Mouse (Mus musculus) adipose tissue, adult 10 weeks (tissue): ENCODE results near the gene Try4. TPM values are rescaled to one million over a fixed set of nuclear protein-coding genes. Genes with fewer than 3 reads are reported as not detected.

Source experiments
- polyA plus RNA-seq: library from polyadenylated mRNA; stranded (reverse); fragments of 350-450 nt; fragmentation: Illumina TruSeq; extraction: RNeasy Lipid Tissue Mini Kit (QIAGEN cat#74804); gene quantifications from one replicate; pipeline ENCODE4 v1.2.3, GENCODE M21; 2014; ENCODE audit warnings: low read depth, low replicate concordance

Gene Try4
- polyA plus RNA-seq, result 0.55 TPM

GRCm38 (mm10) chr6:41301969-41302368 is at the start of gene Try4:
Try4 (plus strand) TSS chr6:41302269.

GRCm38 (mm10) chr6:41316741-41317140 is 14.7 kb downstream of the Try4 start, which contains the start of gene Try5:
Try5 (minus strand) TSS chr6:41316841.

GRCm38 (mm10) chr6:41353932-41354331 is 51.9 kb downstream of the Try4 start, which contains the start of gene Try10:
Try10 (plus strand) TSS chr6:41354105.

Other genes starting within 250 kb of the Try4 start
- gene Try5, start 14.6 kb downstream of the Try4 start, polyA plus RNA-seq, result not detected
- gene Try10, start 51.8 kb downstream of the Try4 start, polyA plus RNA-seq, result not detected
- gene Prss3, start 75.4 kb downstream of the Try4 start, polyA plus RNA-seq, result not detected
- not detected for gene Gm5771, start 90.1 kb downstream of the Try4 start, polyA plus RNA-seq
- gene Gm10334, start 143.9 kb downstream of the Try4 start, polyA plus RNA-seq, result not detected
- not detected for gene Prss1, start 156.7 kb downstream of the Try4 start, polyA plus RNA-seq
- not detected for gene Prss2, start 219.5 kb downstream of the Try4 start, polyA plus RNA-seq